Mouse (Mus musculus): ENCODE results near the gene Sema6d. TPM values are rescaled to one million over a fixed set of nuclear protein-coding genes. Genes with fewer than 3 reads are reported as not detected.

The Sema6d gene
- total RNA-seq, 2 experiments from 2014 or later: 48.1 to 50.1 TPM

GRCm38 (mm10) chr2:124168411-124168810, 78.6 kb downstream of the Sema6d start:
- DNase-seq (ENCODE audit: low spot score in 2 of 2): no peak

GRCm38 (mm10) chr2:124171718-124172117, 81.9 kb downstream of the Sema6d start:
- DNase-seq (ENCODE audit: low spot score in 2 of 2): no peak

GRCm38 (mm10) chr2:124176265-124176664, 86.5 kb downstream of the Sema6d start:
- DNase-seq (ENCODE audit: low spot score in 2 of 2): no peak

GRCm38 (mm10) chr2:124176711-124177169, 87.0 kb downstream of the Sema6d start:
- DNase-seq (ENCODE audit: low spot score in 2 of 2): no peak

GRCm38 (mm10) chr2:124189271-124189670, 99.5 kb downstream of the Sema6d start:
- DNase-seq (ENCODE audit: low spot score in 2 of 2): no peak

- no peak for DNase-seq (ENCODE audit: low spot score in 2 of 2)
Measured at GRCm38 (mm10) chr2:124194041-124194440, 104.3 kb downstream of the Sema6d start.

GRCm38 (mm10) chr2:124201493-124201892, 111.7 kb downstream of the Sema6d start:
- no peak for DNase-seq (ENCODE audit: low spot score in 2 of 2)

GRCm38 (mm10) chr2:124202475-124202990, 112.8 kb downstream of the Sema6d start:
- DNase-seq (ENCODE audit: low spot score in 2 of 2): no peak

GRCm38 (mm10) chr2:124205811-124206210, 116.0 kb downstream of the Sema6d start:
- no peak for DNase-seq (ENCODE audit: low spot score in 2 of 2)

GRCm38 (mm10) chr2:124208251-124208650, 118.5 kb downstream of the Sema6d start:
- no peak for DNase-seq (ENCODE audit: low spot score in 2 of 2)

- DNase-seq (ENCODE audit: low spot score in 2 of 2): no peak
Measured at GRCm38 (mm10) chr2:124223559-124223958, 133.8 kb downstream of the Sema6d start.

- no peak for DNase-seq (ENCODE audit: low spot score in 2 of 2)
Measured at GRCm38 (mm10) chr2:124224328-124224727, 134.6 kb downstream of the Sema6d start.

GRCm38 (mm10) chr2:124234636-124235221, 145.0 kb downstream of the Sema6d start:
- DNase-seq (ENCODE audit: low spot score in 2 of 2): no peak

- DNase-seq (ENCODE audit: low spot score in 2 of 2): no peak
Measured at GRCm38 (mm10) chr2:124235237-124236055, 145.7 kb downstream of the Sema6d start.

- no peak for DNase-seq (ENCODE audit: low spot score in 2 of 2)
Measured at GRCm38 (mm10) chr2:124236831-124237230, 147.1 kb downstream of the Sema6d start.

- DNase-seq (ENCODE audit: low spot score in 2 of 2): no peak
Measured at GRCm38 (mm10) chr2:124243608-124244007, 153.8 kb downstream of the Sema6d start.

GRCm38 (mm10) chr2:124244543-124245245, 154.9 kb downstream of the Sema6d start:
- no peak for DNase-seq (ENCODE audit: low spot score in 2 of 2)

- no peak for DNase-seq (ENCODE audit: low spot score in 2 of 2)
Measured at GRCm38 (mm10) chr2:124258108-124258507, 168.3 kb downstream of the Sema6d start.

GRCm38 (mm10) chr2:124264309-124264708, 174.5 kb downstream of the Sema6d start:
- no peak for DNase-seq (ENCODE audit: low spot score in 2 of 2)

GRCm38 (mm10) chr2:124271156-124271555, 181.4 kb downstream of the Sema6d start:
- no peak for DNase-seq (ENCODE audit: low spot score in 2 of 2)

GRCm38 (mm10) chr2:124277492-124277891, 187.7 kb downstream of the Sema6d start:
- DNase-seq (ENCODE audit: low spot score in 2 of 2): no peak

GRCm38 (mm10) chr2:124285109-124285508, 195.3 kb downstream of the Sema6d start:
- DNase-seq (ENCODE audit: low spot score in 2 of 2): no peak

Data from layer of hippocampus, adult 18-20 months (tissue).